Mouse (Mus musculus) heart, postnatal 0 days (tissue): ENCODE measurements around the gene Phc1.

ENCODE experiments used
- CTCF ChIP-seq: IDR thresholded peaks from 2 replicates; pipeline ENCODE4 v1.5.1; 2016; ENCODE audit warnings: antibody characterized with exemption, control low read depth, low read depth
- EP300 ChIP-seq: IDR thresholded peaks from 2 replicates; pipeline ENCODE4 v1.6.1; 2016; ENCODE audit warnings: antibody characterized with exemption, low read depth

DNA sequence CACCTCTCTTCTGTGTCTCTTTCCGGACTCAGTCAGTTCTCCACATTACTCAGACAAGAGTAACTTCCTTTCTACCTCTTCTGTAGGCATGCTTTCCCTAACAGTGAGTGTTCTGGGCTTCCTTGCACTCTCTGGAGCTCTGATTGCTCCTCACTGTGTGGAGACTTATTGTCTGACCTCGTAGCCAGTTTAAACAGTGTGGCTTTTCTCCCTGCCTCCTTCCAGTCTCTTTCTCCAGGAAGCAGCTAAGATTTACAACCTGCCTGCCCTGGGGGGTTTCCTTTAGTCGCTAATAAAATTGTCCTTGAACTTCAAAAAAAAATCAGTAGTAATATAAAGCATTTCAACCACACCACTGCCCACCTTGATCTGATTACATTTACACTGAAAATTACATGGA, 50.1 kb downstream of the Phc1 start:
- no peak for TF ChIP-seq CTCF
- TF ChIP-seq EP300 = no peak
